Mouse (Mus musculus) forebrain, embryonic 15.5 days (tissue): ENCODE data around the gene Adamts9. TPM values are rescaled to one million over a fixed set of nuclear protein-coding genes. Genes with fewer than 3 reads are reported as not detected.

ENCODE experiments used
- ATAC-seq: fragments of 200-750 bp; cut with Nextera tagmentation; replicated peaks from 2 replicates; pipeline ENCODE4 v1.8.0; 2017; ENCODE audit warnings: mild to moderate bottlenecking, moderate TSS enrichment, moderate library complexity
- H3K27ac ChIP-seq: fragments of 300-500 bp; sonication (generic); replicated peaks from 2 replicates; pipeline ENCODE4 v1.5.1; 2015; ENCODE audit warnings: mild to moderate bottlenecking, inconsistent platforms
- H3K27me3 ChIP-seq: fragments of 300-500 bp; sonication (generic); 2 replicates; pipeline ENCODE4 v1.6.1; 2015; ENCODE audit warnings: inconsistent platforms
- H3K36me3 ChIP-seq: fragments of 300-500 bp; sonication (generic); 2 replicates; pipeline ENCODE4 v1.6.1; 2015; ENCODE audit warnings: mild to moderate bottlenecking, inconsistent platforms
- H3K4me1 ChIP-seq: fragments of 300-500 bp; sonication (generic); 2 replicates; pipeline ENCODE4 v1.6.1; 2015; ENCODE audit warnings: inconsistent platforms
- H3K4me2 ChIP-seq: fragments of 300-500 bp; sonication (generic); replicated peaks from 2 replicates; pipeline ENCODE4 v1.6.1; 2015; ENCODE audit warnings: mild to moderate bottlenecking, inconsistent platforms
- H3K4me3 ChIP-seq: fragments of 300-500 bp; sonication (generic); 2 replicates; pipeline ENCODE4 v1.5.1; 2015; ENCODE audit warnings: mild to moderate bottlenecking, inconsistent platforms
- H3K9ac ChIP-seq: fragments of 300-500 bp; sonication (generic); replicated peaks from 2 replicates; pipeline ENCODE4 v1.6.1; 2015; ENCODE audit warnings: mild to moderate bottlenecking, inconsistent platforms
- H3K9me3 ChIP-seq: fragments of 300-500 bp; sonication (generic); 2 replicates; pipeline ENCODE4 v1.6.1; 2016; ENCODE audit warnings: inconsistent platforms
- WGBS: fragments of 180-500 bp; shearing (Covaris S2); methylation state at CpG from one replicate; pipeline ENCODE4 v1.1.7; 2015; ENCODE audit warnings: mixed read lengths; 5-methylcytosine and 5-hydroxymethylcytosine counted together
- polyA plus RNA-seq: library from polyadenylated mRNA; unstranded; fragments of >200 nt; fragmentation: Nextera tagmentation; extraction: Ambion mirVana; gene quantifications from 2 replicates; pipeline ENCODE4 v1.2.1, GENCODE M21; 2015

Gene Adamts9
- polyA plus RNA-seq, 1 experiment from 2014 or later: 1.0 TPM

GRCm38 (mm10) chr6:92812702-92813370 lies 130.5 kb downstream of the Adamts9 start:
- Histone ChIP-seq H3K36me3 (no peaks in the 10 kb centered on the region), H3K9me3 (no peaks in the 10 kb centered on the region), H3K4me1 (peaks cover 14% of the 10 kb centered on the region), H3K9ac (no peak overlapping the region), H3K4me2 (no peak overlapping the region), H3K27me3 (no peaks in the 10 kb centered on the region), H3K27ac (no peak overlapping the region), H3K4me3 (no peak overlapping the region)
- ATAC-seq: no peak
- WGBS: 36% methylated on average over 2 of the region's 2 CpGs

- Histone ChIP-seq H3K9ac (no peak overlapping the region), H3K4me3 (no peak overlapping the region), H3K36me3 (no peaks in the 10 kb centered on the region), H3K9me3 (no peaks in the 10 kb centered on the region), H3K4me2 (no peak overlapping the region), H3K27me3 (no peaks in the 10 kb centered on the region), H3K4me1 (peaks cover 14% of the 10 kb centered on the region), H3K27ac (no peak overlapping the region)
- no peak for ATAC-seq
These were observed 131.7 kb downstream of the Adamts9 start for GRCm38 (mm10) chr6:92811566-92811965.

- no peak overlapping the region for H3K9ac ChIP-seq
- WGBS: 97% methylated on average over 2 of the region's 2 CpGs
- no peak for ATAC-seq
- no peaks in the 10 kb centered on the region for H3K9me3 ChIP-seq
- H3K36me3 ChIP-seq: no peaks in the 10 kb centered on the region
- peaks cover 6% of the 10 kb centered on the region; the same call in 1 of the 2 replicates for H3K4me1 ChIP-seq
- no peak overlapping the region for H3K4me2 ChIP-seq
- H3K27ac ChIP-seq: no peak overlapping the region
- H3K4me3 ChIP-seq: no peak overlapping the region
- no peaks in the 10 kb centered on the region for H3K27me3 ChIP-seq
These were observed 132.7 kb downstream of the Adamts9 start for GRCm38 (mm10) chr6:92810628-92811027.

- no peak overlapping the region for H3K4me2 ChIP-seq
- no peak overlapping the region for H3K4me3 ChIP-seq
- H3K27ac ChIP-seq: no peak overlapping the region
- no peak overlapping the region for H3K9ac ChIP-seq
- no peaks in the 10 kb centered on the region for H3K36me3 ChIP-seq
- WGBS: 88% methylated on average over 3 of the region's 3 CpGs
- H3K27me3 ChIP-seq: no peaks in the 10 kb centered on the region
- no peak for ATAC-seq
- H3K4me1 ChIP-seq: peaks cover 6% of the 10 kb centered on the region; the same call in 1 of the 2 replicates
- no peaks in the 10 kb centered on the region for H3K9me3 ChIP-seq
These were observed 133.5 kb downstream of the Adamts9 start for GRCm38 (mm10) chr6:92809818-92810217.

GRCm38 (mm10) chr6:92804254-92804971 lies 138.9 kb downstream of the Adamts9 start:
- Histone ChIP-seq H3K9me3 (no peaks in the 10 kb centered on the region), H3K27me3 (no peaks in the 10 kb centered on the region), H3K4me3 (no peak overlapping the region), H3K9ac (no peak overlapping the region), H3K36me3 (no peaks in the 10 kb centered on the region), H3K4me2 (no peak overlapping the region), H3K4me1 (no peaks in the 10 kb centered on the region), H3K27ac (no peak overlapping the region)
- no peak for ATAC-seq
- 89% methylated on average over 3 of the region's 3 CpGs for WGBS

- Histone ChIP-seq H3K4me1 (no peaks in the 10 kb centered on the region), H3K27me3 (no peaks in the 10 kb centered on the region), H3K9ac (no peak overlapping the region), H3K4me3 (no peak overlapping the region), H3K27ac (no peak overlapping the region), H3K9me3 (no peaks in the 10 kb centered on the region), H3K4me2 (no peak overlapping the region), H3K36me3 (no peaks in the 10 kb centered on the region)
- WGBS: 56% methylated on average over 6 of the region's 6 CpGs
- ATAC-seq: no peak
These were observed 140.1 kb downstream of the Adamts9 start for GRCm38 (mm10) chr6:92803213-92803612.

- no peak overlapping the region for H3K4me3 ChIP-seq
- no peaks in the 10 kb centered on the region for H3K36me3 ChIP-seq
- no peak overlapping the region for H3K4me2 ChIP-seq
- H3K9me3 ChIP-seq: no peaks in the 10 kb centered on the region
- H3K27me3 ChIP-seq: no peaks in the 10 kb centered on the region
- no peak overlapping the region for H3K9ac ChIP-seq
- 93% methylated on average over 11 of the region's 11 CpGs for WGBS
- ATAC-seq: no peak
- no peaks in the 10 kb centered on the region for H3K4me1 ChIP-seq
- no peak overlapping the region for H3K27ac ChIP-seq
These were observed 140.9 kb downstream of the Adamts9 start for GRCm38 (mm10) chr6:92802421-92802820.

GRCm38 (mm10) chr6:92801462-92801861 lies 141.8 kb downstream of the Adamts9 start:
- no peaks in the 10 kb centered on the region for H3K27me3 ChIP-seq
- no peak for ATAC-seq
- no peak overlapping the region for H3K27ac ChIP-seq
- H3K9ac ChIP-seq: no peak overlapping the region
- no peaks in the 10 kb centered on the region for H3K4me1 ChIP-seq
- H3K9me3 ChIP-seq: no peaks in the 10 kb centered on the region
- H3K4me3 ChIP-seq: no peak overlapping the region
- no peaks in the 10 kb centered on the region for H3K36me3 ChIP-seq
- 80% methylated on average over 2 of the region's 2 CpGs for WGBS
- H3K4me2 ChIP-seq: no peak overlapping the region

- Histone ChIP-seq H3K9ac (no peak overlapping the region), H3K36me3 (no peaks in the 10 kb centered on the region), H3K27ac (no peak overlapping the region), H3K27me3 (no peaks in the 10 kb centered on the region), H3K9me3 (no peaks in the 10 kb centered on the region), H3K4me3 (no peak overlapping the region), H3K4me1 (no peaks in the 10 kb centered on the region), H3K4me2 (no peak overlapping the region)
- no peak for ATAC-seq
- WGBS: 81% methylated on average over 6 of the region's 6 CpGs
These were observed 149.5 kb downstream of the Adamts9 start for GRCm38 (mm10) chr6:92793804-92794203.

GRCm38 (mm10) chr6:92787376-92787712 lies 155.9 kb downstream of the Adamts9 start:
- WGBS: 1% methylated on average over 10 of the region's 12 CpGs
- peak; percentile 81 for ATAC-seq
- peak overlapping the region; percentile 45; the same call in 1 of the 2 replicates for H3K9ac ChIP-seq
- no peak overlapping the region for H3K27ac ChIP-seq
- peak overlapping the region; percentile 36 for H3K4me3 ChIP-seq
- peak overlapping the region; percentile 68 for H3K4me2 ChIP-seq
- no peaks in the 10 kb centered on the region for H3K27me3 ChIP-seq
- H3K36me3 ChIP-seq: no peaks in the 10 kb centered on the region
- peaks cover 9% of the 10 kb centered on the region for H3K4me1 ChIP-seq
- no peaks in the 10 kb centered on the region for H3K9me3 ChIP-seq

- Histone ChIP-seq H3K9me3 (no peaks in the 10 kb centered on the region), H3K27ac (no peak overlapping the region), H3K4me3 (peak overlapping the region; percentile 36), H3K4me2 (peak overlapping the region; percentile 68), H3K27me3 (no peaks in the 10 kb centered on the region), H3K36me3 (no peaks in the 10 kb centered on the region), H3K4me1 (peaks cover 9% of the 10 kb centered on the region), H3K9ac (peak overlapping the region; percentile 45; the same call in 1 of the 2 replicates)
- peak; percentile 33 for ATAC-seq
- WGBS: 2% methylated on average over 20 of the region's 20 CpGs
These were observed 156.5 kb downstream of the Adamts9 start for GRCm38 (mm10) chr6:92786701-92787375.

GRCm38 (mm10) chr6:92784782-92785181 lies 158.5 kb downstream of the Adamts9 start:
- no peaks in the 10 kb centered on the region for H3K9me3 ChIP-seq
- no peaks in the 10 kb centered on the region for H3K27me3 ChIP-seq
- H3K4me2 ChIP-seq: no peak overlapping the region
- H3K27ac ChIP-seq: no peak overlapping the region
- peak; percentile 49; the same call in 1 of the 2 replicates for ATAC-seq
- H3K4me1 ChIP-seq: peaks cover 9% of the 10 kb centered on the region
- H3K9ac ChIP-seq: no peak overlapping the region
- 10% methylated on average over 7 of the region's 7 CpGs for WGBS
- no peaks in the 10 kb centered on the region for H3K36me3 ChIP-seq
- no peak overlapping the region for H3K4me3 ChIP-seq
